Mouse (Mus musculus) limb, embryonic 12.5 days (tissue): ENCODE results near the gene Arl2bp. TPM values are rescaled to one million over a fixed set of nuclear protein-coding genes. Genes with fewer than 3 reads are reported as not detected.

Source experiments
- ATAC-seq: fragments of 200-750 bp; cut with Nextera tagmentation; 2 replicates; pipeline ENCODE4 v1.8.0; 2017; ENCODE audit warnings: low read depth, moderate TSS enrichment; ENCODE audit not compliant: insufficient number of reproducible peaks, insufficient read depth, low FRiP score, low TSS enrichment
- H3K27ac ChIP-seq: fragments of 300-500 bp; sonication (generic); 2 replicates; pipeline ENCODE4 v1.5.1; 2016; ENCODE audit warnings: mild to moderate bottlenecking, moderate library complexity
- H3K27me3 ChIP-seq: fragments of 300-500 bp; sonication (generic); 2 replicates; pipeline ENCODE4 v1.6.1; 2016; ENCODE audit warnings: mild to moderate bottlenecking, moderate library complexity
- H3K36me3 ChIP-seq: fragments of 300-500 bp; sonication (generic); 2 replicates; pipeline ENCODE4 v1.6.1; 2016; ENCODE audit warnings: mild to moderate bottlenecking, moderate library complexity
- H3K4me1 ChIP-seq: fragments of 300-500 bp; sonication (generic); replicated peaks from 2 replicates; pipeline ENCODE4 v1.6.1; 2016
- H3K4me2 ChIP-seq: fragments of 300-500 bp; sonication (generic); 2 replicates; pipeline ENCODE4 v1.6.1; 2016; ENCODE audit warnings: mild to moderate bottlenecking, moderate library complexity
- H3K4me3 ChIP-seq: fragments of 300-500 bp; sonication (generic); replicated peaks from 2 replicates; pipeline ENCODE4 v1.5.1; 2016; ENCODE audit warnings: mild to moderate bottlenecking
- H3K9ac ChIP-seq: fragments of 300-500 bp; sonication (generic); replicated peaks from 2 replicates; pipeline ENCODE4 v1.6.1; 2016; ENCODE audit warnings: mild to moderate bottlenecking, moderate library complexity
- H3K9me3 ChIP-seq: fragments of 300-500 bp; sonication (generic); 2 replicates; pipeline ENCODE4 v1.6.1; 2016; ENCODE audit warnings: mild to moderate bottlenecking, moderate library complexity
- WGBS: fragments of 180-500 bp; shearing (Covaris S2); methylation state at CpG from one replicate; pipeline ENCODE4 v1.1.7; 2016; 5-methylcytosine and 5-hydroxymethylcytosine counted together
- polyA plus RNA-seq: library from polyadenylated mRNA; unstranded; fragments of >200 nt; fragmentation: Nextera tagmentation; extraction: Ambion mirVana; gene quantifications from 2 replicates; pipeline ENCODE4 v1.2.1, GENCODE M21; 2016

Arl2bp gene
- polyA plus RNA-seq, 1 experiment from 2014 or later, result 172 TPM

- peaks cover 12% of the 10 kb centered on the region for H3K4me1 ChIP-seq
- no peak for ATAC-seq
- 80% methylated on average over 10 of the region's 10 CpGs for WGBS
- no peak overlapping the region for H3K4me3 ChIP-seq
- no peak overlapping the region for H3K27ac ChIP-seq
- H3K9ac ChIP-seq, result no peak overlapping the region; the same call in 1 of the 2 replicates
- no peak overlapping the region for H3K4me2 ChIP-seq
- H3K36me3 ChIP-seq, result no peaks in the 10 kb centered on the region
- H3K9me3 ChIP-seq, result no peaks in the 10 kb centered on the region
- peaks cover 6% of the 10 kb centered on the region; the same call in 1 of the 2 replicates for H3K27me3 ChIP-seq
Measured at GRCm38 (mm10) chr8:94705581-94706245, 39.3 kb downstream of the Arl2bp start.

- WGBS, result 74% methylated on average over 9 of the region's 9 CpGs
- H3K9ac ChIP-seq, result no peak overlapping the region
- no peak overlapping the region for H3K27ac ChIP-seq
- no peak for ATAC-seq
- no peaks in the 10 kb centered on the region for H3K36me3 ChIP-seq
- H3K4me2 ChIP-seq, result no peak overlapping the region
- H3K9me3 ChIP-seq, result no peaks in the 10 kb centered on the region
- no peak overlapping the region for H3K4me3 ChIP-seq
- peaks cover 15% of the 10 kb centered on the region for H3K4me1 ChIP-seq
- peaks cover 6% of the 10 kb centered on the region; the same call in 1 of the 2 replicates for H3K27me3 ChIP-seq
Measured at GRCm38 (mm10) chr8:94706732-94707395, 40.5 kb downstream of the Arl2bp start.

- H3K9me3 ChIP-seq, result no peaks in the 10 kb centered on the region
- no peak overlapping the region for H3K9ac ChIP-seq
- H3K4me2 ChIP-seq, result no peak overlapping the region
- H3K27ac ChIP-seq, result no peak overlapping the region
- no peak; the same call in 1 of the 2 replicates for ATAC-seq
- H3K4me3 ChIP-seq, result no peak overlapping the region
- H3K36me3 ChIP-seq, result no peaks in the 10 kb centered on the region
- WGBS, result 30% methylated on average over 8 of the region's 8 CpGs
- peaks cover 6% of the 10 kb centered on the region; the same call in 1 of the 2 replicates for H3K27me3 ChIP-seq
- H3K4me1 ChIP-seq, result peaks cover 15% of the 10 kb centered on the region
Measured at GRCm38 (mm10) chr8:94710336-94710735, 43.9 kb downstream of the Arl2bp start.

GRCm38 (mm10) chr8:94711160-94711718 lies 44.8 kb downstream of the Arl2bp start:
- no peak overlapping the region for H3K4me3 ChIP-seq
- peaks cover 15% of the 10 kb centered on the region for H3K4me1 ChIP-seq
- no peak for ATAC-seq
- H3K36me3 ChIP-seq, result no peaks in the 10 kb centered on the region
- no peak overlapping the region for H3K27ac ChIP-seq
- H3K4me2 ChIP-seq, result no peak overlapping the region
- no peaks in the 10 kb centered on the region for H3K27me3 ChIP-seq
- no peaks in the 10 kb centered on the region for H3K9me3 ChIP-seq
- 53% methylated on average over 5 of the region's 5 CpGs for WGBS
- no peak overlapping the region for H3K9ac ChIP-seq

GRCm38 (mm10) chr8:94714556-94714955 lies 48.2 kb downstream of the Arl2bp start:
- Histone ChIP-seq H3K27ac (no peak overlapping the region), H3K4me3 (no peak overlapping the region), H3K9ac (no peak overlapping the region), H3K9me3 (no peaks in the 10 kb centered on the region), H3K36me3 (no peaks in the 10 kb centered on the region), H3K27me3 (no peaks in the 10 kb centered on the region), H3K4me2 (no peak overlapping the region), H3K4me1 (peaks cover 12% of the 10 kb centered on the region)
- no peak for ATAC-seq
- 70% methylated on average over 5 of the region's 5 CpGs for WGBS

- WGBS, result 89% methylated on average over 3 of the region's 3 CpGs
- no peak for ATAC-seq
- Histone ChIP-seq H3K9me3 (no peaks in the 10 kb centered on the region), H3K4me2 (no peak overlapping the region), H3K4me3 (no peak overlapping the region), H3K27me3 (no peaks in the 10 kb centered on the region), H3K36me3 (no peaks in the 10 kb centered on the region), H3K9ac (no peak overlapping the region), H3K27ac (no peak overlapping the region), H3K4me1 (peaks cover 3% of the 10 kb centered on the region; the same call in 1 of the 2 replicates)
Measured at GRCm38 (mm10) chr8:94715871-94716270, 49.5 kb downstream of the Arl2bp start.

- no peaks in the 10 kb centered on the region for H3K27me3 ChIP-seq
- H3K27ac ChIP-seq, result no peak overlapping the region
- 76% methylated on average over 1 of the region's 1 CpGs for WGBS
- H3K4me3 ChIP-seq, result no peak overlapping the region
- no peak for ATAC-seq
- no peaks in the 10 kb centered on the region for H3K4me1 ChIP-seq
- H3K4me2 ChIP-seq, result no peak overlapping the region
- no peak overlapping the region for H3K9ac ChIP-seq
- no peaks in the 10 kb centered on the region for H3K36me3 ChIP-seq
- no peaks in the 10 kb centered on the region for H3K9me3 ChIP-seq
Measured at GRCm38 (mm10) chr8:94716841-94717240, 50.4 kb downstream of the Arl2bp start.

Other genes starting within 250 kb of the Arl2bp start
- gene Nlrc5, start 232.2 kb upstream of the Arl2bp start, polyA plus RNA-seq, result 0.09 TPM in 1 of 2 replicates, not detected in the other
- gene Cpne2, start 133.6 kb upstream of the Arl2bp start, polyA plus RNA-seq, result 6.9 and 7.0 TPM in 2 replicates
- 48.2 and 52.3 TPM in 2 replicates for gene Rspry1, start 64.7 kb upstream of the Arl2bp start, polyA plus RNA-seq
- gene Fam192a, start 64.6 kb upstream of the Arl2bp start, polyA plus RNA-seq, result 74.6 and 83.0 TPM in 2 replicates
- 0.40 and 0.42 TPM in 2 replicates for gene Pllp, start 29.7 kb downstream of the Arl2bp start, polyA plus RNA-seq
- gene Ccl22, start 79.0 kb downstream of the Arl2bp start, polyA plus RNA-seq, result not detected in 2 replicates
- gene Cx3cl1, start 105.4 kb downstream of the Arl2bp start, polyA plus RNA-seq, result 5.3 and 7.5 TPM in 2 replicates
- not detected in 2 replicates for gene Ccl17, start 143.9 kb downstream of the Arl2bp start, polyA plus RNA-seq
- 61.8 and 64.4 TPM in 2 replicates for gene Coq9, start 171.7 kb downstream of the Arl2bp start, polyA plus RNA-seq
- gene Ciapin1, start 171.8 kb downstream of the Arl2bp start, polyA plus RNA-seq, result 145 and 156 TPM in 2 replicates
- 161 and 173 TPM in 2 replicates for gene Polr2c, start 190.8 kb downstream of the Arl2bp start, polyA plus RNA-seq
- gene Dok4, start 209.7 kb downstream of the Arl2bp start, polyA plus RNA-seq, result 18.9 and 20.0 TPM in 2 replicates